Mouse (Mus musculus) layer of hippocampus, adult 2 months (tissue): ENCODE results near the gene Gtdc1. TPM values are rescaled to one million over a fixed set of nuclear protein-coding genes. Genes with fewer than 3 reads are reported as not detected.

Experiments
- DNase-seq, 2 experiments: peaks; one replicate each; pipeline ENCODE4 v3.0.0; 2022; ENCODE audit warnings: low spot score in 2 of 2
- H3K27ac ChIP-seq: fragments of 200-600 bp; 2 replicates; pipeline ENCODE4 v1.8.1; 2022
- H3K4me3 ChIP-seq: fragments of 200-600 bp; 2 replicates; pipeline ENCODE4 v1.8.1; 2022; ENCODE audit warnings: mild to moderate bottlenecking
- CTCF ChIP-seq: fragments of 200-600 bp; conservative IDR thresholded peaks from 2 replicates; pipeline ENCODE4 v1.8.1; 2022; ENCODE audit warnings: antibody characterized with exemption, mild to moderate bottlenecking, moderate library complexity
- total RNA-seq, 2 experiments: library from RNA; stranded (reverse); gene quantifications; 2 replicates each; pipeline ENCODE4 v1.2.3; 2021

Gene Gtdc1
- total RNA-seq, 2 experiments from 2014 or later, result 65.5 to 69.7 TPM

DNA sequence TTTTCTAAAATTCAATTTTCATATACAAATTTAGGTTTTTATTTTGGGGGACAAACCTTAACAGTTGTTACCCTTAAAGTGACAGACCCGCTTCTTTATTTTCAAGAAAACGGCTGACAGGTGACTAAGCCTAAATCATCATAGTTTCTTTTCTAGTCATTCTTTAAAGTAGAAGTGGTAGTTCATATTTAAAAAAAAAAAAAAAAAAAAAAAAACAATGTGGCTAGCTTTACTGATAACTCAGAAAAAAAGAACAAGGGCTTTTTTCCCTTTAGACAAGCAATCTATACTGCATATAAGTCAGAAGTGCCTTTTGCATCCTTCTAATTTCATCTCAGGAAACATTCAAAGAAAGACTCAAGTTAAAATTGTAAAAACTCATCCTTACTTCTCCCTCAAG, 8.7 kb downstream of the Gtdc1 start:
- H3K27ac ChIP-seq, result no peak overlapping the region
- H3K4me3 ChIP-seq, result no peak overlapping the region
- no peak for TF ChIP-seq CTCF
- DNase-seq, result no peak

DNA sequence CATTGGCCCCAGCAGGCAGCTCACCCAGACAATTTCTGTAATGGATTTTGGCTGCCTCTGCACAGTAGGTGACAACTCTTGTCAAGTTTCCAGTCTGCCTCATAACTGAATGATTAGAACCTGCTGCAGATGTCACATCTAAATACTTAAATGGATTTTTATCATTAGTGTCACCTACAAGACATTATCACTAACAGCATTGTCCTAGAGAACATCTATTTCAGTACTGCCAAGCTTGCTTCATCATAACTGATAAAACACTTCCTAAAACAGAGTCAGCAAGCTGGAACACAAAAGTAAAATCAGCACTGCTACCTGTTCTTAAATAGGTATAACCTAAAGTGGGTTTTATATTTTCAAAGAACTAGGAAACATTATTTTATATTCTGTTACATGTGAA, 11.2 kb downstream of the Gtdc1 start:
- no peak for DNase-seq
- Histone ChIP-seq H3K27ac (no peak overlapping the region), H3K4me3 (no peak overlapping the region)
- TF ChIP-seq CTCF, result no peak

DNA sequence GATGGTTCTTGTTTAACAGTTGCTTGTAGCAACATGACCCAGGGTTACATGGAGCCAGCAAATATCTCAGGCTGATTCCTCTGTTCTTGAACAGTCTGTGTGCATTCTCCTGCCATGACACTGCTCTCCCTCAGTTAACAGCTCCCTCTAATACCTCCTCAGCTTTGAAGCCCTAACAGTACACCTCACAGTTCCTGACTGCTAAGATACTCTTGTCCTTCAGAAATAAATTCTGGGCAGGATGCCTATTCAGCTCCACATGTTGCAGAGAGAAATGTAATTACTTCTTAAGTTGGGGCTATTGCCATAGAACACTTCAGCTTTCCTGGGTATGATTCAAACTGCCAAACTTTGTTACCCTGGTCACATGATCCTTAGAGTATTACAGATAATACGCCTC, 29.7 kb downstream of the Gtdc1 start:
- Histone ChIP-seq H3K27ac (no peak overlapping the region), H3K4me3 (no peak overlapping the region)
- TF ChIP-seq CTCF, result no peak
- no peak for DNase-seq

DNA sequence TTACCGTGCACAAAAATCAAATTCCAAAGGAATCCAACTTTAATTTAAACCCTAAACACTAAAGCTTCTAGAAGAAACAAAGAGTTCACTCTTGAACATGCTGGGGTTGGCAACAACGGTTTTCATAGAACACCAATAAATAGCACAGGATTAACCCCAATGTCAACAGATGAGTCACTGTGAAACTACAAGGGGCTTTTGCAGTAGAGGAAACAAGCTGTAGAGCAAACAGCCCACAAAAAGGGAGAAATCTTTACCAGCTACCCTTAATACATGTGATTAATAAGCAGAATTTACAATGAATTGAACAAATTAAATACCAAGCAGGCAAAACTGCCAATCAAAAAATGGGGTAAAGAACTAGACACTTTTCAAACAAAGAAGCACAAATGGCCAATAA, 53.7 kb downstream of the Gtdc1 start:
- H3K27ac ChIP-seq, result no peak overlapping the region
- TF ChIP-seq CTCF, result no peak
- no peak for DNase-seq
- no peak overlapping the region for H3K4me3 ChIP-seq

DNA sequence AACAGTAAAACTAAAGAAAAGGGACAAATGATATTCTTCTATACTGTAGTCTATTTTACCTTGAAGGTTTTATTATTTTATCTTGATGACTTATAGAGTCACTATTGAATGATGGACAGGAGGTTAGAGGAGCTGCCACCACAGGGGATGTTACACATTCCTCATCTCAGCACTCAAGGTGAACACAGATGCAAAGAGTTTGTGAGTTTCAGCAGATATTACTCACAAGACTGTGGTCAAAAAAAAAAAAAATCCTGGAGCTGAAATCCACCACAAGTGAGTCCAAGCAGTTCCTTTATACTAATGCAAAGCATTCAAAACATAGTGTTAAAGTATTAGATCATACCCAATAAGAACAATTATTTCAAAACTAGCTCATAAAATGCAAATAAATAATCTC, 62.7 kb downstream of the Gtdc1 start:
- DNase-seq, result no peak
- TF ChIP-seq CTCF, result no peak
- Histone ChIP-seq H3K27ac (no peak overlapping the region), H3K4me3 (no peak overlapping the region)

DNA sequence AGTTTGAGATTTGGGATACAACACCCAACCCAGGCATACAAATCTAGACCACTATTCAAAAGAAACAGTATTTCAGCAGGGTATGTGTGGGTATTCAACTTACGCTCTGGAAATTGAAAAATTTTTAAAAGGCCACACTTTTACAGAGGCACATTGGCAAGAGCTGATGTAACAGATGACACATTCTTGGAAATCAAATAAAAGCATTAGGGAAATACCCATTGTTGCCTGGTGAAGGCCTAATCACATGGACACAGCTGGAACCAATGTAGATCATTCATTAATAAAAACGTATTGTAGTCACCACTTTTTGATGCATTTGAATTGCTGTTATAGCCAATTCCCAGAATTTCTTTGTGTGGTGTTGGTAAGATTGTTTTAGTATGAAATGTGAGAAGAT, 73.0 kb downstream of the Gtdc1 start:
- no peak for TF ChIP-seq CTCF

DNA sequence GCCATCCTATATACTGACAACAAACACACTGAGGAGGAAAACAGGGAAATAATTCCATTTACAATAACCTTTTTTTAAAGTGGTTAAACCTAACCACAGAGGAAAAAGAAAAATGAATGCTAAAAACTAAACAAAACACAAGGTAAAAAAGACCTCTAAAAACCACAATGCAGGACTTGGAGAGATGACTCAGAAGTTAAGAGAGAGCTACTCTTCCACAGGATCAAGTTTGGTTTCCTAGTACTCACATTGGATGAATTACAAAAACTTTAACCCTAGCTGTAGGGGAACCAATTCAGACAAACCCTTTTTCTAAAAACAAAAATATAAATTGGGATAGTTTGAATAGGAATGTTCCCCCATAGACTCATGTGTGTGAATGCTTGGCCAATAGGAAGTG, 77.8 kb downstream of the Gtdc1 start:
- no peak for TF ChIP-seq CTCF
- DNase-seq, result no peak
- Histone ChIP-seq H3K27ac (no peak overlapping the region), H3K4me3 (no peak overlapping the region)

More for the DNA sequence above, 73.0 kb downstream of the Gtdc1 start:
- no peak overlapping the region for H3K4me3 ChIP-seq
- no peak overlapping the region for H3K27ac ChIP-seq
- no peak for DNase-seq

DNA sequence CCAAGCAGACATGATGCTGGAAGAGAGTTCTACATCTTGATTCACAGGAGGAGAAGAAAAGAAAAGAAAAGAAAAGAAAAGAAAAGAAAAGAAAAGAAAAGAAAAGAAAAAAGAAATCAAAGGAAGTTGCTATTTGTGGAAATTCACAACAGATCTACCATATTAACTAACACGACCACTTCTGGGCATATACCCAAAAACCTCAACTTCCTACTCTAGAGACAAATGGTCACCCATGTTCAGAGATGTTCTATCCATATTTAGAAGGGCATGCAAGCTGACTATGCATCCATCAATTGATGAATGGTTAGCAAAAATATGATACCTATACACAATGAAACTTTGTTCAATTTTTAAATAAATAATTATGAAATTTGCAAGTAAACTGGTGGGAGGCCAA, 79.3 kb downstream of the Gtdc1 start:
- TF ChIP-seq CTCF, result no peak
- Histone ChIP-seq H3K4me3 (no peak overlapping the region), H3K27ac (no peak overlapping the region)
- DNase-seq, result no peak

DNA sequence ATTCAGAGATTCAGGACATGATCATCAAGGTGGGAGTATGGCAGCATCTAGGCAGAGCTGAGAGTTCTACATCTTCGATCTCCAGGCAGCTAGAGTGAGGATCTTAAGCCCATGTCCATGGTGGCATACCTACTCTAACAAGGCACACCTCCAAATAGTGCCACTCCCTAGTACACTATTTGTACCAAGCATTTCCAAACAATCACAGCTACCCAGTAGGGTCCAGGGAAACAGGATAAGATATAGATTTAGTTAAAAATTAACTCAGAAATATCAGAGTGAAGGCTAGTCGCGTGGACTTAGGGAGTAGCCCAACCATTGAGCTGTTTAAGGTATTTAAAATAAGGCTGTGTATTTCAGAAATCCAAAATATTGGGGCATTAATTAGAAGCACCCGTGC, 82.0 kb downstream of the Gtdc1 start:
- no peak overlapping the region for H3K4me3 ChIP-seq
- TF ChIP-seq CTCF, result no peak

DNA sequence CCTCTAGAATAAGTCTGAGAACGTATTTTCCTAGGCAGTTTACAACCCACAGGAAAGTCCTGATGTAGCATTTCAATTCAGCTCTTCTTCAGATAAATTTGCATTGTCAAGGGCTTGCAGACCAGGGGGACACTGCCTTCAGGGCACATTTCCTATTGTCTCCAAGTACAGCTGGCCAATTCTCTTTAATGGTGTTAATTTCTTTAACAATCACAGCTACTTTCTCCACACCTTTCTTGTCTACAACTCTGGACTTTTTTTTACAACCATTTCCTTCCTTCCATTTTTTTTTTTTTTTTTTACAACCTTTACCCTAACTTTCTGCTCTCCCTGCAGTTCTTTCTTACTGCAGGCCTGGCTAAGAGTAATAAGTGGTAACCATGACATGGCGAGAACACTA, 97.7 kb downstream of the Gtdc1 start:
- Histone ChIP-seq H3K27ac (no peak overlapping the region), H3K4me3 (no peak overlapping the region)
- no peak for TF ChIP-seq CTCF
- no peak for DNase-seq

More for the DNA sequence above, 82.0 kb downstream of the Gtdc1 start:
- no peak overlapping the region for H3K27ac ChIP-seq
- DNase-seq, result no peak

DNA sequence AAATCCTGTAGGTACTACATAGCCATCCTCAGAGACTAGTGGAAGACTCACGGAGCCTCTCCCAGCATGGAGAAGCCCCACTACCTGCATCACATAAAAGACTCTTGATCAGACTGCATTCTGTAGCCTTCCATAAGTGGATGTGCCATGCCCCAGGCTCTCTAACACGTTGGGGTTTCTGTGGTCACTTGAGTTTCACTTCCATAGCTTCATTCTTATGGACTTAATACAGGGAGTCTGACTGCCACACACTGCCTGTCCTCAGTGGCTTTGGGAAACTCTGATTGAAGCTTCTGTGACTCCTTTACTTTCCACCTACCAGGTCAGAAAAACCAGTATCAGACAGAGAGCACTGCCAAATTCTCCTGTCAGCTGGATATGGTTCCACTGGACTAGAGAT, 98.1 kb downstream of the Gtdc1 start:
- TF ChIP-seq CTCF, result no peak
- no peak for DNase-seq
- Histone ChIP-seq H3K4me3 (no peak overlapping the region), H3K27ac (no peak overlapping the region)

DNA sequence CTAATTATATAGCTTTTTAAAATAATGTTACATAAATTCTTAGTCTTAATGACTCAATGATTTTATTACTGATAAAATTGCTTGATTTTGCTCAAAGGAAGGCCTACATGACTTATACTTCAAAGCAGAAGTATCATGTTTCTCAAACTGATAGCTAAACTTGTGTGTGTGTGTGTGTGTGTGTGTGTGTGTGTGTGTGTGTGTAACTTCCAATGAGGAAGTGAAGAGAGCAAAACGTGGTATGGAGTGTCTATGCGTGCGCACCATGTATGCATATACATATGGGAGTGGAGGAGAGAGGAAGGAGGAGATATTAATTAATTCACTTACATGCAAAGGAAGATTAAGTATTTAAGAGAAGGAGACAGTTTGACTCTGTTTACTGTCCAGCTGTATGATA, 100.8 kb downstream of the Gtdc1 start:
- H3K27ac ChIP-seq, result no peak overlapping the region
- TF ChIP-seq CTCF, result no peak
- no peak for DNase-seq
- no peak overlapping the region for H3K4me3 ChIP-seq

DNA sequence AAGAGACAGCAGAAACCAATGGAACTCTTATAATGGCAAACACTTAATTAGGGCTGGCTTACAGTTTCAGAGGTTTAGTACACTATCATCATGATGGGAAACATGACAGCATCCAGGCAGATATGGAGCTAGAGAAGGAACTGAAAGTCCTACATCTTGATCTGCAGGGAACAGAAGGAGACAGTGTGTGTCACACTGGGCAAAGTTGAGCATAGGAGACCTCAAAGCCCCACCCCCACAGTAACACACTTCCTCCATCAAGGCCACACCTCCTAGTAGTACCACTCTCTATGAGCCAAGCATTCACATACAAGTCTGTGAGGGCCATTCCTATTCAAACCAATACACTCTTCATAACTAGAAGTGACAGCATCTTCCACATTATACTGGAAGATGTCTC, 109.7 kb downstream of the Gtdc1 start:
- Histone ChIP-seq H3K4me3 (no peak overlapping the region), H3K27ac (no peak overlapping the region)
- no peak for DNase-seq
- no peak for TF ChIP-seq CTCF

DNA sequence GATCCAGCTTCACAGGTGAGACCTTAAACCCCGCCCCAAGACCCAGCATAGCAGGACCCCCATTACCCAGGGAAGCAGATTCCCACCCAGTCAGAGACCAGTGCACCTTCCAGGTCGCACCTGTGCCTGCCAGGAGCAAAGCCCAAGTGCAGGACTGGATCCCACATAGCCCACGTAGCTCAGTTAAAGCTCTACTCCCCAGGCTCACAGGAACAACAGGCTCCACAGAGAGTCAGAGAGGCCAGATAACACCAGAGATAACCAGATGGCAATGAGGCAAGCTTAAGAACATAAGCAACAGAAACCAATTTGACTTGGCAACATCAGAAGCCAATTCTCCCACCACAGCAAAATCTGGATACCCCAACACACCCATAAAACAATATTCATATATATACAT, 113.7 kb downstream of the Gtdc1 start:
- Histone ChIP-seq H3K27ac (no peak overlapping the region), H3K4me3 (no peak overlapping the region)
- no peak for DNase-seq
- no peak for TF ChIP-seq CTCF

DNA sequence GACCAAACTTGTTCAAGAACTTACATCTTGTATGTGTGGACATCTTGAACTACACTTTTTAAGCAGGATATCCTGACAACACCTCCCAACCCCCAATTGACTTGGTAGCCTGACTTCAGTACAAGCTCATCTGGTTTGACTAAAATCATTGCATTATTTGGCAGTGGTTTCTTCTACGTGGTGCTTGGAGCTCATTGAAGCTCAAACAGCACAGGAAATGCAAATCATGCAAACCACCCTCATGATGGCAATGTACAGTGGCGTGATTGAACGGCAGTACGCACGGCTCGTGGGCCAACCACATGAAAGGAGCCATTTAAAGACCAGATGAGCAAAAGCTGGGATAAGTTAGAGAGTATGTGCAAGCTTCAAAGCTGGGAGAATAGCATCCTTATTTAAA, 123.0 kb downstream of the Gtdc1 start:
- TF ChIP-seq CTCF, result no peak
- Histone ChIP-seq H3K27ac (no peak overlapping the region), H3K4me3 (no peak overlapping the region)
- DNase-seq, result no peak
